Mouse (Mus musculus): Measurements from ENCODE around the gene Terb1.

The Terb1 gene

DNA sequence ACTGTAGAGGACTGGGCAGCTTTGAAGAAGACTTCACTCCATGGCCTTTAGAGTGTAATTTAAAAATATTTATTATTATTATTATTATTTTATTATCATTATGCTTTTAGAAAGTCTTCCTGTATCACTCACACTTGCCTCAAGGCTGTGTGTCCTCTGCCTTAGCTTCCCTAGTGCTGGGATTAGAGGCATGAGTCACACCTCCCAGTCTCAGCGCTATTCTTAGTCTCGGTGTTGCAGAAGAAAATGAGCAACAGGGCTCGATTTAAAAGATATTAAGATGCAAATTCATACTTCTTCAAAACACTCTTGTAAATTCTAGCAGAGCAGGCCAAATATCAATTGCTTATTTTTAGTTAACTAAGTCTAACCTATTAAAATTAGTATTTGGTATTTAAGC is 60.9 kb downstream of the Terb1 start:
- DNase-seq (ENCODE audit: low spot score): no peak

DNA sequence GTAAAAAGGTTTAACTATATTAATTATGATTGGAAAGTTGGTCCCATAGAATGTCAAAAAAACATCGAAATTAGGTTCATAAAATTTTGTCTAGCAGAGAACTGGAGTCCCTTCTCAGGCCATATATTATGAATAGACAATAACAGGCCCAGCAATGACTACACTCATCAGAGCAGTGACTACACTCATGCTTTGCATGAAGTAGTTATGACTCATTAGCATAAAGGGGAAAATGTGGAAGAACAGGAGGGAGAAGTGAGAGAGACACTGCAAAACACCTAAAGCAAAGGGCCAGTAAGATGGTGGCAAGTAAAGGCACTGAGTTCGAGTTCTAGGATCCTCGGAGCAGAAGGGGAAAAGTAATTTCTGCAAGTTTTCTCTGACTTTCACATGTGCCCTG is 63.7 kb downstream of the Terb1 start:
- no peak for DNase-seq (ENCODE audit: low spot score)

DNA sequence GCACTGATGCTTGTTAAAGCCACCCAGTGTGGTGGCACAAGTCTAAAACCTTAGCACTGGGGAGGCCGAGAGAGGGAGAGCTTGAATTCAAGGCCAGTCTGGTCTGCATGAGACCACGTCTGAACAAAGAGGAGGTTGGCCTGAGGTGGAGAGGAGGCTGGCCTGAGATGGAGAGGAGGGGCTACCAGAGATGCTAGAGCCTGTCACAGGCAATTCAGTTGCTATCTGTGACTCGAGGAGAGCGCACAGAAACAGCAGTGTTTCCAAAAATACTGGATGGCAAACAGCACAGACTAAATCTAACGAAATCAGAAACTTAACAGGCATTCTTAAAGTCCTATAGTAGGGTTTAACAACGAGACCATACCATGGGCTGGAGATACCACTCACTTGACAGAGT is 64.5 kb downstream of the Terb1 start:
- DNase-seq (ENCODE audit: low spot score): no peak

DNA sequence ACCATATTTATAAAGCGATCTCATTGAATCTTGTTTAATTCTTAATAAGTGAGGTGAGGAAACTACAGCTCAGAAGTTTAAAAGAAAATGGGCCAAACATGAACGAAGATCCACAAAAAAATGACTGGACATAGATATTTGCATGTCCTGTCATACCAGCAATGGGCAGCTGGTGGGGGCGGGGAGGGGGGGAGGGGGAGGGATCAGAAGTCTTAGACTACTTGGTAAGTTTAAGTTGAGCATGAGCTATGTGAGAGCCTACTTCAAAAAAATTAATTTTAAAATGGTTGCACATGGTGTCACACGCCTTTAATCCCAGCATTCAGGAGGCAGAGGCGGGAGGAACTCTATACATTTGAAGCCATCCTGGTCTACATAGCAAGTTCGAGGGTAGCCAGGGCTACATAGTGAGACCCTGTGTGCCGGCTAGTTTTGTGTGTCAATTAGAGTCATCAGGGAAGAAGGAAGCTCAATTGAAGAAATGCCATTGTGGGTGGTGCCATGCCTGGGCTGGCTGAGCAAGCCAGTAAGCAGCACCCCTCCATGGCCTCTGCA is 66.5 kb downstream of the Terb1 start:
- DNase-seq (ENCODE audit: low spot score): no peak

DNA sequence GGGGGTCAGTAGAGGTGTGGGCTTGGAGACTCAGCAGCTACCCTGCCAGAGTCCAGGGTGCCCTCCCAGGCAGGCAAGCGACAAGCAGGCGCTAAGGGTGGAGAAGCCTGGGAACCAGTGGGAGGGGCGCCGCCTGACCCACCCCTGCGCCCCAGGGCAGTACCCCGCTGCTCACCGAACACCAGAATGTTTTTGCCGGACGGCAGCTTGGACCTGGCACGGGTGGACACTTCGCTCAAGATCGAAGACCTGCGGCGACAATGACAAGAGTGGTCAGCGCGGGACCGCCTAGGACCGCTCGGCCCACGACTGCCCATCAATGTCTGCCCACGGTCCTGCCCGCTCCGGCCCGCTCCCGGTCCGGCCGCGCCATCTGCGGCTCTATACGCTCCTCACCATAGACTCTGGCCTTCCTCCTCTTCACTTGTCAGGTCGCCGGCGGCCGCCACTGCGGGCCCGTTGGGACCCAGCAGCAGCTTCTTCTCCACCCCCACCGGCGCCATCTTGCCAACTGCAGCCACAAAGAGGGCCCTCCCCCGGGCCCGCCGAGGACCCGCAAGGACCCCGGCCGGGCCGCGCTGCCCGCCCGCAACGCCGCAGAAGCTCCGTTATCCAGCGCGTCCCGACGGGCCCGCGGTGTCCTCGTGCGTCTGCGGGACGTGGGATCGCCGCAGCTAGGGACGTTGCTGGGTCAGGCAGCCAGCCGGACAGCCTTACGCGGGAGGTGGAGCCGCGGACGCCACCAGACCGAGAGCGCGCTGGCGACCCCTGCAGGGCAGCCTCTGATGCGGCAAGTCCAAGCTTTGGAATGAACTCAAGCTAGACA is 67.2 kb downstream of the Terb1 start, which contains the start of gene Dync1li2:
Gene Dync1li2 (minus strand): TSS at position 749 of the 826 bp plus-strand sequence.
- DNase-seq (ENCODE audit: low spot score): peak; percentile 86

DNA sequence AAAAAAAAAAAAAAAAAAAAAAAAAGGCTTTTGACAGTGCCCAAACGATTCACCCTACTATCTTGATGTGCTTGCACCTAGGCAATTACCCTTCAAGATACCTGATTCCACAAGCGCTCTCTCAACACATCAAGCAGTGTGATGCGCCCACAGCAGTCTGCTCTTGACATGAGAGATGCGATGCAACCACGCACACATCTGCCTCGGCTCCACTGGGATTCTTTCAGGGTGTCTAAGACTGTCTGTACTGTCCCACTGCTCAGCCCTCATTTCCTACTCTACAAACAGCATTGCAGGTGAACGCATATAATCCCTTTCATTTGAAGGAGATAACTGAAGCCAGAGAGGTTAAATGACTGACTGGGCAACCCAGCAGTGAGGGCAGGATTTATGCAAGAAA is 68.1 kb downstream of the Terb1 start:
- no peak for DNase-seq (ENCODE audit: low spot score)

DNA sequence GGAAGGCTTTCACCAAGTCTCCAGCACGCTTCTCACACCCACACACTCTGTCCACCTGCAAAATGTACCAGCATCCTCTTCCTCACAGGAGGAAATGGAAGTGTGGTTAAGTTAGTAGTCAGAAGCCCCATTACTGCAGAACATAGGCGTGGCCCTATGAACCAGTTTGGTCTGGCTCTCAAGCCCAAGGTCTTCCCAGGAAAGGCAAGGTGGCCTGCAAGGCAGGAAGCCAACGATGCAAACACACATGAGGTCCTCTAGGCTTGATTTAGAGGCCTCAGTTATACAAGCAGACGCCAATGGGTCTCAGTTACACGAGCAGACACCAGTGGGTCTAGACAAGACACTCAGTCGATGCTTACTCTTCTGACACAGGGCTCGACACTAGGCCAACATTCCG is 70.2 kb downstream of the Terb1 start:
- no peak for DNase-seq (ENCODE audit: low spot score)

DNA sequence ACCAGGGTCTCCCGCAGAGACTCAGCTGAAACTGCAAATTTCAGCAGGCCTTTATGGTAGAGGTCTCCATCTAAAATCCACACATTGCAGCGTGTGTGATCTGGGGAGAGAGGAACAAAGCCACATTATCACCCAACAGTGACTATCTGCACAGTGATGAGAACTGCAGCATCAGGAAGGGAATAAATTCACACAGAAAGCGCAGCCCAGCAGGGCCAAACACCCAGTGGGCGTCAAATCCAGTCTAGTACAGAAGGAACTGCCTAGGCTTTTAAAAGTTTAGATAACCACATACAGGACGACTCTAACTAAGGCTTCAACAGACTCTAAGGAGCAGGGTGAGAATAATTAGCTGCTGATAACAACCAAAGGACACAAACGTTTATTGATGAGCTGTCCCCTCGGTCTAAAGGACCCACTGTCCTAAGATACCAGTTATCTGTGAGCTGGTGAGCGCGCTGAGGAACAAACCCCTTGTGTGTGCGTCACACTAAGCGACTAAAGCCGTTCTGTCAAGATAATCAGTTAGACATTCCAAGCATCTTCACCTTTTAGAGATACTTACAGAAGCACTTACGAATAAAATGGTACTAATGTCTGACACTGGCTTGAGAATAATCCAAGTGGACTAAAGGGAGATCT is 72.1 kb downstream of the Terb1 start:
- no peak for DNase-seq (ENCODE audit: low spot score)

DNA sequence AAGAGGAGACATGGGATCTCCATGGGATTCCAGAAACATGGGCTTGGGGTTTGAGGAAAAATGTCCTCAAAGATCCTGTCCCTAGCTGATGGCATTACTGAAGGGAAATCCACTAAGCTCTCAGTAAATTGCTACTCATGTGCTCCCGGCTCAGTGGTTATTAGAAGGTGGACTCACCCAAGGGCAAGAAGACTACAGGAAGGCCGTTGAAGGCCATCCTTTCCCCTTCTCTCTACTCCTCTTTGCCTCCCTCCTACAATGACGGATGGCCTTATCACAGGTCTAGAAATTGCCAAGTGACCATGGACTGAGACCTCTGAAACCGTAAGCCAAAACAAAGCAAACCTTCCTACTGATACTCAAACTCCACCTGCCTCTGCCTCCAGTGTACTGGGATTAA is 73.1 kb downstream of the Terb1 start:
- no peak for DNase-seq (ENCODE audit: low spot score)

DNA sequence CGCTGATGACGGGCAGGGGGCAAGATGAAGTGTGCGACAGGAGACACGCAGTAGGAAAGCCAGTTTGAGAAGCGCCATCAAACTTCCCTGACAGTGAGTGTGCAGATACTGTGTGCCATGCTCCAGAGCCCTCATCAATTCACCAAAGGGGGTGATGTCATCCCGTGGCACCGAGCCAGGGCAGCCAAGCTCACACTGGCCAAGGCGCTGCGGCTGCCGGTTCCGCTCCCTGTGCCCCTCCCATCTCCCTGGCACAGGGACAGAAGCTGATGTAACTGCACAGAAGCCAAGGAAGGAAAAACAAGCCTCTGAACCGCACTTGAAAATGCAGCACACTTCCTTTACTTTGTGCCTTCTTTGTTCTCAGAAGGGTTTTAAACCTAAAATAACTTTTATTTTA is 73.7 kb downstream of the Terb1 start:
- DNase-seq (ENCODE audit: low spot score): peak; percentile 95

DNA sequence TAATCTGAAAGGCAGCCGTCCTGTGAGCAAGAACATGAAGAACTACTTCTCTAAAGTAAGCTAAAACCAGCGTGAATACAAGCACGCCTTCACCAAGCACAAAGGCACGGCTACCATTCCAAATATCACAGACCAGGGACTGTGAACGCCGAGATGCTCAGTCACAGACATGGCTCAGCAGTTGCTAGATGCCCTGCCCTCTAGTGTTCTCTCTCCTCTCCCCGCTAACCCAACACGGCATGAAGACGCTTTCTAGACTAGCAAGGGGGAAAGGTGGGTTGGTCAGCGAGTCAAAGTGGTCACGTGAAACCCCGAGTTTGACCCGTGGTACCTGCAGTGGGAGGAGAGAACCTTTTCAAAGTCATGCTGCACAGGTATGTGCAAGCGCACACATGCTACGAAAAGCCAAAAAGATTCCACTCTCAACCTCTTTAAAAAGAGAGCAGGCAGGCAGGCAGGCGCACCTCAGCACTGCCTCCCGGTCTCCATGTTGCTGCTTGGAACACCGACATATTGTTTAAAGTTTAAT is 74.8 kb downstream of the Terb1 start:
- DNase-seq (ENCODE audit: low spot score): no peak

DNA sequence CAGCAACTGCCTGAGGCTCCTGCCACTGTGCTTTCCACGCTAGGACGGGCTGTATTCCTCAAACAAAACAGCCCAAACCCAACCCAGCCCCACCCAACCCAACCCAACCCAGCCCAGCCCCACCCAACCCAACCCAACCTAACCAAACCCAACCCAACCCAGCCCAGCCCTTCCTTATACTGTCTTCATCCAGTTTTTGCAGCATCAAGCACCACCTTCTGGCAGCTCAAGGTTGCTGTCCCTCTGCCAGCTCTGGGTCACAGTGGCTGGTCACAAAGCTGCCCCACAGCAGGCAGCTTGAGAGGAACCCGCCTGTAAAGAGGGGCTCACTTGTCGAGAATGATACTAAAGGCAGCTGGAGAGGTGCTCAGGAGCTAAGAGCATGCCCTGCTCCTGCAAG is 75.4 kb downstream of the Terb1 start:
- DNase-seq (ENCODE audit: low spot score): no peak

DNA sequence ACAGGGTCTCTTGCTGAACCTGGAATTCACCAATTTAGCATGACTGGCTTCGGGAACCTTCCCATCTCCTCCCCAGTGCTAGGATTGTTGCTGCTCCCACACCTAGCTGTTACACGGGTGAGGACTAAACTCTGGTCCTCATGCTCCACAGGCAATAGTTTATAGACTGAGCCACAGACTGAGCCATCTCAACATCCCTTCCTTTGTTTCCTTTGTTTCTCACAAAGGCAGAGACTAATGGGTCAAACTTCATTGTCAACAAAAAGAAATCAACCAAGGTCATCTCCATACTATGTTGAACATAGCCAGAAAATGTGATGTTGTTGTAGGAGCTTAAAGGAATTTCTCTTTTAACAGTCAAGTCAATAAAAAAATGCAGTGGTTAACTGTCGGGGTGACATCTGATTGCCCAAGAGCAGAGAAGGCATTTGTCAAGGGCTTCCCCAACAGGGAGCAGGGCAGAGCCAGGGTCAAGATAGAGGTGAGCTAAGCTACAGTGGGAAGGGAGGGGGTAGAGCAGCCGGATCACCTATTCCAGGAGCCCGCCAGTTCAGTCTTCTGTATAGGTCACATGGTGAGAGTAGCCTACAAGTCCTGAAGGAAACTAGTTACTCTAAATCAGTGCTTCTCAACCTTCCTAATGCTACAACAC is 76.4 kb downstream of the Terb1 start:
- DNase-seq (ENCODE audit: low spot score): no peak

DNA sequence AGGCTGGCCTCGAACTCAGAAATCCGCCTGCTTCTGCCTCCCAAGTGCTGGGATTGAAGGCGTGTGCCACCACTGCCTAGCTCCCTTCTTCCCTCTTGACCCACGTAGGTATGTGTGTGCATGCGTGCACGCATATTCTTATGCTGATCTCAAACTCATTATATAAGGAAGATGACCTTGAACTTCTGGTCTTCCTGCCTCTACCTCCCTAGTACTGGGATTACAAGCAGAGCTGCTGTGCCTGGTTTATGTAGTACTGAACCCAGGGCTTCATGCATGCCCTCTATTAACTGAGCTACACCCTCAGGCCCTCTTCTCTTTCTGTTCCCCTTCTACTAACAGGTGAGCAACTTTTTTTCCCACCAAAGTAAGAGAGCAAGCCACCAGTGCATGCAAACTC is 77.1 kb downstream of the Terb1 start:
- DNase-seq (ENCODE audit: low spot score): no peak

DNA sequence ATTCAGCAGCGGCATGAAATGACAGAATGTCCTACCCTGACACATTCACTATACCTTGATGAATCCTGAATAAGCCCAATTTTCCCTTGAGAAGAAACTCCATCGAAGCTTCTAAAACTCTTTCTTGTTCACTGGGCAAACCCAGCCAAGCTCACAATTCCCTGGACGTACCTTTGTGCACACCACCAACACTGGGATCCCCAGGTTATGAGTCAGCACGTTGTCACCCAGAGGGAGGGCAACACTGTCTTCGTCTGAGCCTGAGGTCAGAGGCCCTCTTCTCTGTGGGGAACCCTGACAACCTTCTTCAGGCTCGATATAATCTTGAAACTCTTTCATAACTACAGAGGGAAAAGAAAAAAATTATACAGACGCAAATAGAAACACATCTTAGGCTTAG is 79.5 kb downstream of the Terb1 start:
- no peak for DNase-seq (ENCODE audit: low spot score)

DNA sequence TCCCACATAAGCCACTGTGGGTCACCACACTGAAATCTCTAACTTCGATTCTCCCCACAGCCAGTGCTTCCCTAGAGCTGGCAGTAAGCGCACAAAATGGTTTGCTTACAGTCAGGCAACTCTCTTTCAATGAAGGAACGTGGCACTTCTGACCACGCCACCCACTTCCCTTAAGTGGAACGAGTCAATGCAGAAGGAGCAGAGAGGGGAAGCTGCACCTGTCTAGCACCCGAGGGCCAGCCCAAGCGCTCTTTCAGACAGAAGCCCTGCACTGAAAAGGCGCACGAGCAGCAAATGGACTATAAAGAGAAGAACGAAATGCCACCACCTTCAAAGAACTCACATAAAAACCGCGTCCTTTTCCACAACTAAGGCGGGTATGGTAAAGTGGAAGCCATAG is 82.0 kb downstream of the Terb1 start:
- DNase-seq (ENCODE audit: low spot score): no peak

DNA sequence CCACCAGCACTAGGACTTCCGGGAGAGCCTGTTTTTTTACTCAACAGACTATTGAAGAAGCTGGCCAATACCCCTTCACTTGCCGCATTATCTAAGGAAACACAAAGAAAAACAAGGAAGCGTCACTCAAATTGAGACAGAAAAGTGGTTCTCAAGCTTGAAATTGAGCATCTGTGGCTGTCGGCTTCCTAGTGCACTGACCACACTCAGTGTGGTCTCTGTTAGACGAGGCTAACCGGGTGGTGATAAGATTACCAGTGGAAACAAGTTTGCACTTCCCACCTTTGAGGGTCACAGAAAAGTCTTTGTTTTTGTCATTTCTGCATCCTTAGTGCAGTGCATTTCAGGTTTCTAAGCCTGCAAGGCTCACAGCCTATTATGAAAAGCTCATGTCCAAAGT is 87.4 kb downstream of the Terb1 start:
- no peak for DNase-seq (ENCODE audit: low spot score)

DNA sequence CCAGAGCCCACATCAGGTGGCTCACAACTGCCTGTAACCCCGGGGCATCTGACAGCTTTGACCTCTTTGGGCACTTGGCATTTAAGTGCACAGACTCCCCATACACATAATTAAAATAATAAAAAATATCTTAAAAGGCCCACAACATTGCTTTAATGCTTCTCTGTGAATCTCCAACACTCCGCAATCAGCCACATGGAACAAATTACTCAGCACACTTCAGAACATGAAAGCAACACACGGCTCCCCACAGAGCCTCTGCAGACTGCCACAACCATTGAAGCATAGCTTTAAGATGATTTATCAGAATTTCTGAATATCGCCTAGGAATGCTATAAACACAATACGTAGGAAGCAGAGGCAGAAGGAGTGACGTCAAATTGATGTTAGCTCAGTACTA is 93.7 kb downstream of the Terb1 start:
- DNase-seq (ENCODE audit: low spot score): no peak

DNA sequence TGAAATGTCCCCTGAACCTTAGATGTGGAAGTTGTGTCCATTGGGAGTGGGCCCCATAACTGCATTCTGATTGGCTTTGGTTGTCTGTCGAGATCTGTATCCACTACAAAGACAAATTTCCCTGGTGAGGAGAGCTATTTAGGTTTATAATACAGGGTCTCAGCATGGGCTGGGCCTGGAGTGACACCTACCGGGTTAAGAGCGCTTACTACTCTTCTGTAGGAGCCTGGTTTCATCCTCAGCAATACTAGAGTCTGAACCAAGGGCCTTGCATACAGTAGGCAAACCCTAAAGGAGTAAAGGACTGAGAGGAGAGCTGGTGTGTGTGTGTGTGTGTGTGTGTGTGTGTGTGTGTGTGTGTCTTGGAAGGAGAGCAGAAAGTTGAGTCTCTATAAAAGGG is 95.5 kb downstream of the Terb1 start:
- DNase-seq (ENCODE audit: low spot score): no peak

DNA sequence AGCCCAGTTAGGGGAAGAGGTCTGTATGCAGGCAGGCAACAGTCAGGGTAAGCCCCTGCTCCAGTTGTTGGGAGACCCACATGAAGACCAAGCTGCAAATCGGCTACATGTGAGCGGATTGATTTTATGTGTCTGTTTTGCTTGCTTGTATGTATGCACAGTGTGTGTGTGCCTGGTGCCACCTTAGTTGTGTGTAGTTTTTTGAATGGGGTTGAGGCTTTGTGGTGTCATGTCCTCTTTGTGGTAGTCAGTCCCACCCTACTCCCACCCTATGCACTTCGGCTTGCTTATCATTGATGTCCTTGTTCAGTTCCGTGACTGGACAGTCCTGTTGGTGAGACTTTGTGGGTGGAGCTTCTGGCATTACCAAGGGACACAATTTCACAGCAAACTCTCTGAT is 95.9 kb downstream of the Terb1 start:
- no peak for DNase-seq (ENCODE audit: low spot score)

DNA sequence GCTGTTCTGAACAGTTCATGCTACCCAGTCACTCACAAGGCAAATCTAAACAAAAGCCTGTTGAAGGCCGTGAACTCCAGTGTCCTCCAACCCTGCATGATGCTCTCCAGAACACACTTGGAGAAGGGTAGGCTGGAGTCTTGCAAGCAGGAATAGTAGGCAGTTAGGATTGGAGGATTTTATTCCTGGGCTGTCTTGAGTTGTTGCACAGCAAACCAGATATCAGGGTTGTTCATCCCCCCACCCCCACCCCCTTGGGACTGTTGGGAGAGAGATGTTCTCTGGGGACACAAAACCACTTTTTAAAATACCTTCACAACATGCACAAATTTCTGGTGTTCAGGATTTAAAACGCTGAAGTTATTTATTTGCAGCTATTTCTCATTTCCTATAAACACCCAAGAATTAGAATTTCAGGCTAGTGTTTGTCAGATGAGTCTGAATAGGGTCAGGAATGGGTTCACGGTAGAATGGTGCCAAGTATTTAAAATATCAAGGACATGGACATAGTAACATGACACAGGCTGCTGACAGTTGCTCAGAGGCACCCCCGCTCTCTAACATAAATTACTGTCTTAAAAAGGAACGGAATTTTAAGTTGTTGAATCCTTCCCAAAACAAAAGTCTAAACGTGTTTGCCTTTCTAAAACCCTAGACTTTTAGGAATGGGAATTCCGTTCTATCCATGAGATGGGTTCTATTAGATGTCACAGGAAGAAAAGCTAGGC is 96.7 kb downstream of the Terb1 start:
- no peak for DNase-seq (ENCODE audit: low spot score)

DNA sequence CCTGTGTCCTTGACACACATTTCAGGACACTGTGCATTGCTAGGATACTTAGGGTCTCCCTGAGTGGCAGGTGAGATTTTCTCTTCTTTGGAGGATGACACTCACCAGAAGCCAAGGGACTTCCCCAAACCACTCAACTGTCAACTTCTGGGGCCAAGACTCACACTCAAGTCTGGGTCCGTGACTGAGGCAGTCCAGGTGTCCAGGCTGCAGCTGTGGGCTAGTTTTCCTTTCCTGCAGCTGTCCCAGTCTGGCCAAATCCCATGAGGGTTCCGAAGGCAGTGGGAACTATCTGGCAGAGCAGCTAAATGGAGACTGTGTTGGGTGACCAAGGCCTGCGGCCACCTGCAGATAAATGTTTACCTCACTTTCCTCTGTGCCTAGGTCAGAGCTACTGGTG is 97.7 kb downstream of the Terb1 start:
- no peak for DNase-seq (ENCODE audit: low spot score)

All from left cerebral cortex, adult 11 months (tissue).